23 mouse cellular contexts compared by ENCODE assay signal in the genomic region with DNA sequence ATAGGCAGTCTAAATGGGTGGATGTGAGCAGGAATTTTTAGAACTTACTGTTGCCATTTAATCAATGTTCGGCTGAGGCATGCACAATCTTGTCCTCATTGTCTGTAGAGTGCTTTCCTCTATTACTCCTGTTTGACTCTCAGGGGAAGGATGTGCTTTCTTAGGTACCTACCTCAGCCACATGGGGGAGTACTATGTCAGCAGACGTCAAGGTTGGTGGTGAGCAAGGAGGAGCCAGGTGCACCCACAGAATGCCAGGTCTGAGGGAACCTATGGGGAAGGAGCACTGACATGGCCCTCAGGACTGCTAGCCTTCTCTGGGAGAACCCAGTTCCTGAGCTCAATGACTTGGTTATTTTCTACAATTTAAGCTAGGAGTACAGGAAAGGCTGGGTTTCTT. TPM values are rescaled to one million over a fixed set of nuclear protein-coding genes. Genes with fewer than 3 reads are reported as not detected.
"Had no signal": no experiment of that assay in that cellular context is flagged by ENCODE, and none has a peak within 500 bp of the region (broad histone marks: within the 10 kb centered on the region; RNA-seq: fewer than 3 reads in every experiment).

No protein-coding gene starts in this region.

- H3K4me3 ChIP-seq: kidney, embryonic 15.5 days; liver, embryonic 12.5 days; midbrain, embryonic 10.5 days; myocyte; neural tube, embryonic 15.5 days had no signal

- H3K9ac ChIP-seq: kidney, embryonic 15.5 days; liver, embryonic 12.5 days; lung, embryonic 14.5 days; neural tube, embryonic 15.5 days had no signal

- ATAC-seq: liver, embryonic 12.5 days had no signal

- H3K27me3 ChIP-seq: kidney, embryonic 15.5 days; liver, embryonic 12.5 days; neural tube, embryonic 15.5 days had no signal

- H3K36me3 ChIP-seq: kidney, embryonic 15.5 days; liver, embryonic 12.5 days; midbrain, embryonic 10.5 days; neural tube, embryonic 15.5 days had no signal

- DNase-seq: kidney, postnatal 14 days; left cerebral cortex, postnatal 4 days; lung, embryonic 14.5 days; lung, postnatal 36 days; midbrain, embryonic 14.5 days; right cerebral cortex, adult 18-20 months; right cerebral cortex, postnatal 25 days; thymus, adult 18-20 months; thymus, postnatal 14 days had no signal

- H3K4me1 ChIP-seq: kidney, embryonic 15.5 days; liver, embryonic 12.5 days; midbrain, embryonic 10.5 days; neural tube, embryonic 15.5 days had no signal

- H3K9me3 ChIP-seq: kidney, embryonic 15.5 days; liver, embryonic 12.5 days; midbrain, embryonic 10.5 days; neural tube, embryonic 15.5 days had no signal

- H3K27ac ChIP-seq: kidney, embryonic 15.5 days; liver, embryonic 12.5 days; midbrain, embryonic 10.5 days; neural tube, embryonic 15.5 days had no signal

- H3K4me2 ChIP-seq: kidney, embryonic 15.5 days; liver, embryonic 12.5 days; lung, embryonic 14.5 days; neural tube, embryonic 15.5 days had no signal

RNA-seq across cellular contexts. Expression of a gene that starts 18.8 kb away (rescaled TPM):
- total RNA-seq: layer of hippocampus, adult 8-10 months; layer of hippocampus, postnatal 14 days; left cerebral cortex, adult 18-20 months; left cerebral cortex, postnatal 10 days; left cerebral cortex, postnatal 4 days; megakaryocyte progenitor cell, adult 5-6 weeks had no signal
- polyA plus RNA-seq: kidney, embryonic 15.5 days; large intestine, adult 2 months; liver, embryonic 12.5 days; liver, embryonic 16.5 days; lung, embryonic 14.5 days; midbrain, embryonic 10.5 days; midbrain, embryonic 14.5 days; myocyte; neural tube, embryonic 11.5 days; neural tube, embryonic 15.5 days; small intestine, adult 2 months had no signal

RNA-seq across cellular contexts. Expression of a gene that starts 49.7 kb away (rescaled TPM):
- total RNA-seq: megakaryocyte progenitor cell, adult 5-6 weeks had no signal
- polyA plus RNA-seq: liver, embryonic 16.5 days had no signal
